Mouse (Mus musculus) megakaryocyte progenitor cell, adult 5-6 weeks (primary cell): ENCODE measurements around the gene Arxes2. TPM values are rescaled to one million over a fixed set of nuclear protein-coding genes. Genes with fewer than 3 reads are reported as not detected.

Experiments used
- ATAC-seq: replicated peaks from 2 replicates; pipeline ENCODE4 v1.8.0; 2016; ENCODE audit warnings: mild to moderate bottlenecking, moderate TSS enrichment, inconsistent platforms; ENCODE audit not compliant: poor library complexity
- total RNA-seq, 2 experiments: library from RNA; stranded (forward) in 1 of 2; stranded (reverse) in 1 of 2; fragments of 157-497, 149-512 nt in 1 of 2; fragments of 200-1000 nt in 1 of 2; gene quantifications; 2 replicates each; pipeline versions ENCODE4 v1.2.3 to v1.2.4; 2015 to 2017

Arxes2 gene
- total RNA-seq (2015) (1.2 and 1.7 TPM in 2 replicates), total RNA-seq (2017) (0.71 and 1.0 TPM in 2 replicates)

DNA sequence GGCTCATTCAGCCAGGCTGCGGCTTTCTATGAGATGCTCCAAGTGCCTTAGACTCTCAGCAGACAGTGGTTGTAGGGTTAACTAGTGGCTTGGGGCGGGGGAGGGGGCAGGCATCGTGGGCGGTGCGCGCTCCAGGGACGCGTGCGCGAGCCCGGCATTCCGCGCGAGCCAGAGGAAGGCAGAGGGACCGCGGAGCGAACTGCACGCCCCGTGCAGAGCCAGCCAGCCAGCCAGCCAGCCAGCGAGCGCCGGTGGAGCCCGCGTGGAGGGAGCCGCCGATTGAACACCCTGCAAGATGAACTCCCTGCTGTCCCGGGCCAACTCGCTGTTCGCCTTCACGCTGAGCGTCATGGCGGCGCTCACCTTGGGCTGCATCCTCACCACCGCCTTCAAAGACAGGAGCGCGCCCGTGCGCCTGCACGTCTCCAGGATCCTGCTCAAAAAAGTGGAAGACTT, at the start of gene Arxes2:
Gene Arxes2, plus strand, starts transcription at position 161 of the 456 bp plus-strand sequence.
- peak; percentile 73 for ATAC-seq

DNA sequence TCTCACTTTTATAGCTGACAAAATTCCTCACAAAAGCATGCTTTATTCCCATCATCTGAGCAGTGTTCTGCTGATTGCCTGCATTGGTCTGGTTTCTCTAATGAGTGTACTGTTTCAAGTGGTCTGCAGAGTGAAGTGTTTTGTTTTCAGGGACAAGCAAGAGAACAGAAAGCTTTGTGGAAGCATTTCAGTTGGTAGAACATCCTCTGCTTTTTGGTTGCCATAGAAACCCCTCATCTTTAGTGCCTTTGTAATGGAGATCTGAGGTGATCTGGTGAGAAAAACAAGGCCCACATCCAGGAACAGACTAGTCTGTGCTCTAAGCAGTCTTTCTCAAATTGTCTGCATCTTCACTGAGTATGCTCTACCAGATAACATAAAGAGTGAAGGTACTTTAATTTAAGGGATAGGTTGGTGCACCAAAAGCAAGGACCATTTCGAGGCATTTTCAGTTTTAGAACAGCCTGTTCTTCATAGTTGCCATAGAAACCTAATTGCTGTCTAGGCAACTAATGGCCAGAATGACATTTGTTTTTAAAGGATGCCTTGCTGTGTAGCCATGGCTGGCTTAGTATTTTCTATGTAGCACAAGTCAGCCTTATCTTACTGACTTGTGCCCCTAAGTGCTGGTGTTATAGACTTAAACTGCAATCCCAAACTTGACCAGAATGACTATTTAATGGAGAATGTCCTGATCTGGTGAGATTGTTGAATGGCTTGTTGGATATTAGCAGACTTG, 44.8 kb upstream of the Arxes2 start:
- no peak for ATAC-seq

DNA sequence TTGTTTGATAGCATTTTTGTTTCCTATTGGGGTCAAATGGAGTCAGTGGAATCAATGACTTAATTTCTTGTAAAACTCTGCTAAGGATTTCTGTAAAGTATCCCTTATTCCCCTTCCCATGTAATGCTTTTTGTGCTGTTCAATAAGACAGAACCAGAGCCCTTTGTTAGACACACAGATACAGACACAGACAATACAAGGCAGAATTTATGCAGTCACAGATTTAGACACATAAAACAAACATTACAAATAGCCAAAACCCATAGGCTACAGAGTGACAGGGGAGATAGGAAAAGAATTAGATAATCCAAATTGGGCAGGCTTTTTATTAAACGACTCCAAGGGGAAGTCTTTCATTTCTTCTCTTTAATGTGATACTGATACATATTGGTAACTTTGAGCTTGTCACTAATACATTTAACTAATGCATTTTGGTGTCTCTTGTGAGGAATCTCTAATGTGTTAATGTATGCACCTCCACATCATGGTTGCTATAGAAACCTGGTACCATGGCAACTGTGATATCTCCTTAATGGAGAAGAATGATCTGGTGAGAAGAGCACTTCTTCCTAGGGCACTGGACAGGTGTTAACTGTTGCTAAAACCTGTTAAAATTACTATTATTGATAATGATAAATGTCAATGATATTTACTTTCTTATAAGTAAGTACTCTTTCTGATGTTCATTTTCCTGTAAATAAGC, 36.5 kb upstream of the Arxes2 start:
- no peak for ATAC-seq

DNA sequence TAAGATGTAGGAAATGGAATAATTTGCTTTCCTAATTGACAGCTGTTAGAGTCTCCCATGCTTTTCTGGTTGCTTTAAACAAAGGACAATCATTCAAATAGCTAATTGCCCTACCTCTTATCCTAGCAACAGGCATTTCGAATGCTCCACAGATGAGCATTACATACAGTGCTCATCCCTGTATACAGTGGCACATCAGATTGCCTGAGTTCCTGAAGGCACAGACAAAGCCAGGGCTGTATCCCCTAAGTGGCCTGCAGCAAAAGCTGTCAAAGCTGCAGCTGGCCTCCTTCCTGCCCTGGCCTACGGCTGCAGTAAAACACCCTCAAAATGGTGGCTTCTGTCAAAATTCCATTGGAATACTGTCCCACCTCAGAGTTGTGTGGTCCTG, 35.9 kb upstream of the Arxes2 start:
- ATAC-seq, result no peak

DNA sequence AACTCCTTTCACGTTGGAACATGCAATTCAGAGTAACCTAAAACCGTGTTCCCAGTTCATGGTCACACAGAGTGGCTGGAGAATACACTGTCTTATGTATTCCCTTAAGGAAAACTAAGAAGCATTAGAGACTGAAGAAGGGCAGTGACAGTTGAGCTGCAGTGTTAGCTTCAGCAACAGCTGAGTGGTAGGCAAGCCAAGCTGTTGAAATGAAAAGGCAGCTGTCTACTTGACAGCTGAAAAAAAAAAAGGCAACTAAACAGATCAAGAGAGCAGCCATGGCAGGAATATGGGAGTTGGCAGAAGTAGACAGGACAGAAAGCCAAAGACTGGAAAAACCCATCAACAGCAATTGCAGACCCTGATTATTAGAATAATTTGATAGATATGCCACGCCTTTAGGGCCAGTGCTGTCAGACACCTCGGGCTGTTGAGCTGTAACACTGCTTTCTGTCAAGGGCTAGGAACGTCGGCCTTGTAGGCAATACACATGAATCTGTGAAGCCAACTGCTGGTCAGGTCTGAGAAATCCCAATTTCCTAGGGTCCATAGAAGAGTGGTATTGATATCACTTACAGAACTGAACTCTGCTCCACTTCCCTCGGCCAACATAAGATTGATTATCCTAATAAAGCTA, 34.9 kb upstream of the Arxes2 start:
- no peak for ATAC-seq

DNA sequence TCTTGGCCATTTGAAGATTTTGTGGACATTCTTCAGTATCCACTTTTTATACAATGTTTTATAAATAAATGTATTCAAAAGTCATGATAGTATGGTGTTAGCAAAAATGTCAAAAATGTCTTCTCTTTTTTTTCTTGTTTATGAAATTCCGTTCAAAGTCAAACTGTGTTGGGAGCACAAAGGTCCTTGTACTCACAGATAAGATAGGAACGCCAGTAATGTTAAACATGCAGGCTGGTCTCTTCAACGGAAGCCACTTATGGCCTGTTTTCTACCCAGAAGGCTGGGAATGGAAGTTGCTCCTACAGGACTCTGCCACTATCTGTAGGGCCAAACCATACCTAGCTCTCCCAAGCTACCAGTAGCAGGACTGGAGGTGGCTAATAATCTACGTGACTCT, 34.1 kb upstream of the Arxes2 start:
- no peak for ATAC-seq

DNA sequence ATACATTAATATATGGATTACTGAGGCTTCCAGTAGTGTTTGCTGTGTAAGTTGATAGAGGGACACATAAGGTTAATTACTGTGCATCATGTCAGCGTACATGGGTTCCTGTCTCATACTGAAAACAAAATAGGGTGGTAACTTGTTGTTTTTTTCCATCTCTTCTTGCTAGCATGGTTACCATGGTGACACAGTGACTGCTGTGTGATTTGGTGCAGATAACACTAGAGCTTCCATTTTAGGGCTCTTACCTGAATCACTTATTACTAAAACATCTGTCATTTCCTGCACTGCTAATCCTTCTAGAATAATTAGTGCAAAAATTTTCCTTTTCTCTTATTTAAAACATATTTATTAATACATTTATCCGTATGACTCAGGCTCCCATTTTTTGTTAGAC, 31.3 kb upstream of the Arxes2 start:
- no peak for ATAC-seq

DNA sequence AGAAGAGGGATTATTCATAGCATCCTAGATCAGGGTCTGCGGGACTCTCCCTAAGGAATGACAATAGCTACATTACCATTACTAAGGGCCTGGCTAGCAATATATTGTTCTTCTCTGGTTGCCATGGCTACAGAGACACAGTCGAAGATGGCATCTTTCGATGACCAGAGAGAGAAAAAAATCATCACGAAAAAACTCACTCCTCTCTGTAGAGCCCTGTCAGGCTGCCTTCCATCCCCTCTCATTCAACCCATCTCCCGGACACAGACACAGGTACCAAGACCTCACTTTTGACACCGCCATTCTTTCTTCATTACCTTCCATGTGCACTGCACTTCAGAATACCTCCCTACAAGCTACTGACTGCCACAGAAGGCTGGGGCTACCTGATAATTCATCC, 30.5 kb upstream of the Arxes2 start:
- no peak for ATAC-seq

DNA sequence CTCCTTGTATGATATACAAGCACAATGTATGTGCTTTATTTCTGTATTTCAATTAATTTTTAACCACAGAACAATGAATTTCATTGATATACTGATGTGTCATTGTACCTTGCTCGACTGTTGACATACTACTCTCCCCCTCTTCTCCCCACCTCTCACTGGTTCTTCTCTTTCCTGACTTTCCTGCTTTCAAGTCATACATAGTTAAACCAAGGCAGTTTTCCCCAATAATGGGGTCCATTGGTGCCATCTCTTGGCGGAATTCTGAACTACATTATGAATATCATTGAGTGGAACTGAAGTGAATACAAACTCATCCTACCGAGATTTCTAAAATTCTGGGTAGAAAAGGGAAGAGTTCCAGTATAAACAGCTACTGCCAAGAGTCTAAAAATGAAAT, 30.0 kb upstream of the Arxes2 start:
- peak; percentile 72 for ATAC-seq

DNA sequence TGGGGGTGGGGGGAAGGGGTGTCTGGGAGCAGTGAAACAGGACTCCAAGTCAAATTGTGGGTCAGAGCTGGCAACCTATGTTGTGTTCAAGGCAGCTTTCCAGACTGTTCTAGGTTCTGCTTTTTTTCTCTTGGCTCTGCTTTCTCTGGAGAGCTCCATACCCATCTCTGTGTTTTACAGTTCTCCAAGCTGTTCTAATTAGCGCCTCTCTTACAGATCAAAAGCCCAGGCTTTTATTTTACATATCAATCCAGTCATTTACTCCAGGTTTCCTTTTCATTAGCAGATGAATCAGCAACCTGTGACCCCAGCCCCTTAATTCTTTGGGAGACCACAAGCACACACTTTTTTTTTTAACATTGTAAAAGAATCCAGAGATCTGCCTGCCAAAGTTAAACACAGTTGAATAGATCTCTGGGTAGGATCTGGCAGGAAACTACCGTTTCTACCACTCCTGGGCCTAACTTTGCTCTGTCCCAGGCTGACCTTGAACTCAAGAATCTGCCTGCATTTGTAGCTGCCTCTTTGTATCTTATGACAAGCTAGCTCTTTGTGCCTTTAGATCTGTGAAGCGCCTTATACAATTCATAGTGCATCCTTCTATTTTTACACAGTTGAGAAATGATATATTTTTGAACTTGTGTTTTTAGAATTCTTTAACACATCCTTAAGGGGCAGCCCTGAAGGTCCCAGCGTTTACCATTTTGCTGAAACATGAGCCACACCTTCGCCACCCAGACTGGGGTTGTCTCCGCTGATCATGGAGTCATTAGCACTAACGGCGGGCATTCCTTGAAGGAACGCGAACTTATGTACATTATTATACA, 19.8 kb upstream of the Arxes2 start:
- no peak for ATAC-seq

DNA sequence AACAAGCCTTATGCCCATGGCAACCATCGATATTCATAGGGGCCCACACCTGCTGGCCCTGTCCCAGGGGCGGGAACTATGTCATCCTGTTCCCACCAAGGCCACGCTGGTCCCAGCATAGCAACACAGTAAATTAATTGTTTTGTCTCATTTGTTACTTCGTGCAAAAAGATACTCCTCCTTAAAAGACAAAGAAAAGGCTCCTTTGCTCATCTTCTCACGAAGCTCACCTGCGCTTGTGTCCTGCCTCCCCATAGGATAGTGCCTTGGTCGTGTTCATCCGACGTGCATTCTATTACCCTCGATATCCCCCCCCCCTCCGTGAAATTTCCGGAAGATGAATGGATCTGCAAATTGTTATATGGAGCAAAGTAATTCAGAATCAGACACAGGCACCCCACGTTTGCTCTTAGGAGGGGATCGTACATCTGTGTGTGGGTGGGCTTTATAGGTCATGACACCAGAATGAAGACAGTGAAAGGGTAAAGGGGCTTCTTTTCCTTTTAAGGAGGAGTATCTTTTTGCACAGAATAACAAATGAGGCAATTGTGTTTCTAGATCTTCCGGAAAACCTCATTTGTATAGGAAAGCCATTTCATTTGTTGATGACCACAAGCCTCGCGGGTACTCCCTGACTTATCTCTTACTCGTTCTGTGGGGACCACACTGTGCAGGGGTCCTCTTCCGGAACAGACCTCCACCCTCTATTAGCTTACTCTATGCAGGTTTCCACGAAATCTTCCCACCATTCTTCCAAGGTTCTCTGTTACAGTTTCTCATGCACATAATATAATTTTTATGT, 19.0 kb upstream of the Arxes2 start:
- ATAC-seq, result no peak

DNA sequence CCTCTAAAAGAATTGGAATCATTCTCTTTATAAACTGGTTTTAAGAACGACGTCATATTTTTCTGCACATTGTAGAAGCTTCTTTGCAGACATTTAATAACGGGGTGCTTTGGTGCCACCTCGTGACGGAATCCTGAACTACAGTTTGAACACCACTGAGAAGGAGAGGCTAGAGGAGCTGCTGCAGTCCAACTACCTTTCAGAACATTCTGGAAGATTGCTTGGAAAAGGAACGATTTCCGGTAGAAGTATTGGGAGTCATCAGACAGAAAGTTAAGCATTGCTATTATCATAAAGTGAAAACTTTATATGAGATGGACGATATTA, 18.4 kb upstream of the Arxes2 start:
- peak; percentile 88 for ATAC-seq

DNA sequence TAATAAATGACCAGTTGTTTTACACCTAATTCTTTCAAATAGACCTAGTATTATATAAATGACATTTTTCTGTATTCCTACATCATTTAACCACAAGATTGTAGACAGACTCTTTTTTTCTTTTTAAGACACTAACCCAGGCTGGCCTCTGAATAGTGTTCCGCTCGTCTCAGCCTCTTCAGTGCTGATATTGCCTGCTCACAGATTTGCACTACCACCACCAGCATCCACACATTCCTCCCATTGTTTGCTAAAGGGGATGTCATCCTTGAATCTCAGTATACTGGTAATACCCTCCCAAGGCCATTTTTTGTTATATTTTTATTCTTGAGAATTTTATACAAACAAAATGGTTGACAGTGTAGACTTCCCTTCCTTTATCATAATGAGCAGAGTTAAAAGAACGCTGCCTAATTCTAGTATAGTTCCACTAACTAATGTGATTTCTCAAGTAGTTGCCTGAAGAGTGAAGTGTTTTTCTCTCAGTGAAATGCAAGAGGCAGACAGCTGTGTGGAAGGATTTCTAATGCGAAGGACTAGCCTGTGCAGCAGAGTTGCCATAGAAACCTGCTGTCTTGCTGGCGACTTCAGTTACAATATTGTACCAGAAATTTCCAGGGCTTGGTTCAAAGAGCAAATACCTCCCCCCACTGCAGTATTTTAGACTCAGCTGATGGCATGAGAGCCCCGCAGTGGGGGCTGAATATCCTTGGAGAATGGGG, 8.9 kb upstream of the Arxes2 start:
- ATAC-seq, result no peak

DNA sequence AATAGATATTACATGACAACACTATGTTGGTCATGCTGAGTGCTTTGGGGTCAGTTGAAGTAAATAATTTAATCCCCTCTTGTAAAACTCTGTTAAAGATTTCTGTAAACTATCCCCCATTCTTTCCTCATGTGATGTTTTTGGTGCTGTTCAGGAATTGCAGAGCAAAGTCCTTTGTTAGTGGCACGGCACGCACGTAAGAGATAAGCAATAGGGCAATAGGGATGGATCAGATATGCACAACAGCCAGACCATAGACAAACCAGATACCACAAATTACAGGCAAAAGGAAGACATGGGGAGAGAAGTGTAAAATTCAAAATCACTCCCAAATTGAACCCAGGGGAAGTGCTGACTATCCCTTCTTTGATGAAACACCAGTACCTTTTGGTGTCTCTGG, 7.4 kb upstream of the Arxes2 start:
- no peak for ATAC-seq

DNA sequence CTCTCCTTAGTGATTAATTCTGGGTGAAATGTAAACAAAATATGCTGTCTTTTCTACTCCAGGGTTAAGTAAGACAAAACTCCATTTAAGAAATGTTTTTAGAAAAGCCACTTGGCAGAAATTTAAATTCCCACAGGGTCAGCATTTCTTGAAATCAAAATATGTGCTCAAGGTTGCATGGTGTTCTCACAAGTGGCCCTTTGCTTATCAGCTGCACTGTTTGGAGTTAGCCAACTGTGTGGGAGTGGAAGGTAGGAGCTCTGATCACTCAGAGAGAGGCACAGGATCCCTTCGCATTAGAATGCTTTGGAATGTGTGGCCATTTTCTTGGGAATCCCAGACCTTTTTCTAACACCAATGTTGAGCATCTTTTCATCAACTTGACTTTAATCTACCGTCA, 3.0 kb upstream of the Arxes2 start:
- no peak for ATAC-seq

DNA sequence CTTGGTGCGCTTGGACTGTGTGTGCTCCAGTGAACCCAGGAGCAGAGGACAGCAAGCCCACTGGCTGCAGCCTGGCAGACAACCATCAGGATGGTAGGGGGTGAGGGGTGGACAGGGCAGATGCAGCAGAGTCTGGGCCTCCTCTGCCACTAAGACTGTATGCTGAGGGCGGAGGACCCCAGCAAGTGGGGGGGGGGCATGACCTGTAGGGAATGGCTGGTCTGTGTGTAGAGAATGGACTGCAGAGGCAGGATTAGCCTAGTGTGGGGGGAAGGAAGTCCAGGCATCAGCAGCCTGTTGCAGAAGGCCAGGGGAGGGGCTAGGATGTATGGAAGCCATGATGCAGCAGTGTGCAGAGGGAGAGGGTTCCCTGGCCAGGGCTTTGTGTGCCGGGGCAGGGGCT, 431 bp upstream of the Arxes2 start:
- ATAC-seq, result peak; percentile 72

DNA sequence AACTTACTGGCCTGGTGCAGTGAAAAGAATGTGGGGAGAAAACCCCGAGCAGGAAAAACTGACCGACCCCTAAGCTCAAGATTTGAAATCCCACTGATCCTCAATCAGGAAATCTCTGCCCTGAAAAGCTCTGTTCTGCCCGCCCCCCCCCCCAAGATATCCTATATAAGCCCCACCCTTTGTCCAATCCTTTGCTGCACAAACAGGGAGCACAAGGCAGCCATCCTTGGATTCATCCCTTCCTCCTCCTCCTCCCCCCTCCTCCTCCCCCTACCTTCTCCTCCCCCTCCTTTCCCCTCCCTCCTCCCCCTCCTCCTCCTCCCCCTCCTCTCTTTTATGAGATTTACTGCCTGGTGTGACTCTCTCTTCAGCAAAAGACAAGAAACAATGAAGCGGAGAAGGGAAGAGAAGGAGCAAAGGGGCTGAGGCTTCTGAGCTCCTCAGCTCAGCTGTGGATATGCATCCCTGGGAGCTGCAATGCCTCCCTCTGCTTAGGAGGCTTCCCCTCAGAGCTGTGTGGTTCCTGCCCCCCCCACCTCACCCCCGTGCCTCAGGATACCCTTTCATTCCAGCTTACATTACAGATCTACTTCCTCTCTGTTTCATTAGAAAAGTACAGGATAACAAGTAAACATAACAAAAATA, 13.7 kb downstream of the Arxes2 start:
- no peak for ATAC-seq

DNA sequence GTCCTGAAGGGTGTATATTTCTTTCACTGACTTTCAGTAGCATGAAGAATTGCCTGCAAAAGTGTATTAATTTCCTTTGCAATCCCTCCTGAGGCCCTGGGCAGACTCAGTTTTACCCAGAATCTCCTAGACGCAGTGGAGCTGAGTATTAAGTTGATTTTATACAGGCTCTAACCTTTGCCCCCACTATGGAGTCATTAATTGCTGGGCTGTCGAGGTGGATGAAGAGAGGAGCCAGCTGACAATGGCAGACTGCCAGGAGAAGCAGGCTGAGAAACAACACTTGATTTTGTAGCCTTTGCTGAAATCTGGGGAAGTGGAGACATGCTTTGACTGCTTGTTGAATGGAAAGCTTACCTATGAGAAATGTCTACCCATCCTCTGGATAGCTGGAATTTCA, 20.8 kb downstream of the Arxes2 start:
- no peak for ATAC-seq

DNA sequence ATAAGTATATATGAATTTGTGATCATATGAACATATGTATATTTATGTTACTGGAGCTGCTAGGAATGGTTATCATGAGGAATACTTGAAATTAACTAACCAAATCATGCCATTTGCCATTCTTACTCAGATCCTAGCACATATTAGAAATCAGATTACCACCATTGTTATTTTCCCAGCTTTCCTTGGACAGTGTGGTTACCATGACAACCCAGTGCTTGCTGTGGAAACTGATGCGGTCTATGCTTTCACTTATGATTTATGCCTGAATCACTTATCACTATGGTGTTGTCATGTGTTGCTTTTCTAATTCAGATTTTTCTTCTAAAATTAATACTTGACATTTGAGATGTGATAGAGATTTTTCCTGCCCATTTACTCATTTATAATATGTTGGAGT, 36.7 kb downstream of the Arxes2 start:
- no peak for ATAC-seq
